Mouse (Mus musculus) retina, embryonic 14.5 days (tissue): ENCODE measurements around the gene Dnah7c.
"Not testable (repeated sequence)": the region's sequence is repeated elsewhere in the genome, so short reads cannot be mapped to it uniquely, and the experiment has no call there.

Experiments used
- DNase-seq: peaks from one replicate; pipeline ENCODE4 v3.0.0-alpha.2; 2015; ENCODE audit warnings: low spot score

The Dnah7c gene

GRCm38 (mm10) chr1:46729731-46730130 lies 304.3 kb downstream of the Dnah7c start:
- DNase-seq: not testable (repeated sequence)

GRCm38 (mm10) chr1:46733405-46734106 lies 308.2 kb downstream of the Dnah7c start:
- DNase-seq: peak; percentile 19

DNA sequence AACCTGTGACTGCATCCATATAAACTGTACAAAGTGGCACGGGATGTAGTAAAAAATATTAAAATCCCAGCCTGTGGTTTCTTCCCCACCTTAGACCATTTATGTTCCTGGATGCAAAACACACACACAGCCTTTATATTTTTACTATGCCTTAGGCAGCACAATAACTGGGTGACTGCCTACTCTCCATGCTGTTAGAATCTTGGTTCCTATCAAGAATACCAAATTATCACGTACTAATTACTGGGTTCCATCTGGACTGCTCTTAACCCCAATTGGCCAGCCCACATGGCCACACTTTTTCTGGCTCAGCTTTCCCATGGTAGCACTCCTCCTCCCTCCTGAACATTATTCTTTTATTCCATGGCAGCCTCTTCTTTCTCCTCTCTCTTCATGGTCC lies 309.1 kb downstream of the Dnah7c start:
- not testable (repeated sequence) for DNase-seq

DNA sequence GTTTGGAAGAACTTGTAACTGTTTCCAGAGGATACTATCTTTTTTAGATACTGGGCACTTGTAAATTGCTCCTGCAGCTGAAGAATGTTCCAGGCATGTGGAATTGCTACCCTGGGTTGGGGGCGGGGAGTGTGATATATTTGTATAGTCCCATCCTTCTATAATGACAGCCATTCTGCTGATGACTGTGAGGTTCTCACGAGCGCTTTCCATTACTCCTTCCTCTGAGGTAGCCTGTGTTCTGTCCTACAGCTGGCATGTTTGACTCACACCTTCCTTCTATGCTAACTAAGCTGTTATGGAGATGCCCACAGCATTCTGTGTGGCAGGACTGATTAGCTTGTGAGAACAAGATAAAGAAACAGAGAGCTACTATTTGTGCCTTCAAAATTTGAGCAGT lies 339.2 kb downstream of the Dnah7c start:
- DNase-seq: not testable (repeated sequence)

GRCm38 (mm10) chr1:46769318-46769717 lies 343.9 kb downstream of the Dnah7c start:
- DNase-seq: not testable (repeated sequence)

- DNase-seq: not testable (repeated sequence)
Observed at GRCm38 (mm10) chr1:46770077-46770695, 344.8 kb downstream of the Dnah7c start.

DNA sequence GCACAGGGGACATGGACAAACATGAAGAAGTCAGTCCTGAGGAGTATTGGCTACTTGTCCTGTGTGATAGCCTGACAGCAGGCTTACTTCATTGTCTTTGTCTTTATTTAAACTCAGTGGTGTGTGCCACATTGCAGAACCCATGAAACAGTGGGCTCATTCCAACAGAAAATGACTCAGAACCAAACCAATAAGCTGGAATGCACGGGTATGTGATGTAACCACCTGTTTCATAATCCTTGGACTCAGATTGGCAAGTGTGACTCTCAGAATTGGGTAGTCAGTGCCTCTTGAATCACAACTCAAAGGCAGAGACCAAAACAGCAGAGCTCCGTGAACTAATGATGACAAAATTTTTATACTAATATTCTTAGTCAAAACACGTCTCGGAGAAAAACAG lies 356.8 kb downstream of the Dnah7c start:
- DNase-seq: not testable (repeated sequence)

GRCm38 (mm10) chr1:46805074-46805473 lies 379.7 kb downstream of the Dnah7c start:
- DNase-seq: no peak

DNA sequence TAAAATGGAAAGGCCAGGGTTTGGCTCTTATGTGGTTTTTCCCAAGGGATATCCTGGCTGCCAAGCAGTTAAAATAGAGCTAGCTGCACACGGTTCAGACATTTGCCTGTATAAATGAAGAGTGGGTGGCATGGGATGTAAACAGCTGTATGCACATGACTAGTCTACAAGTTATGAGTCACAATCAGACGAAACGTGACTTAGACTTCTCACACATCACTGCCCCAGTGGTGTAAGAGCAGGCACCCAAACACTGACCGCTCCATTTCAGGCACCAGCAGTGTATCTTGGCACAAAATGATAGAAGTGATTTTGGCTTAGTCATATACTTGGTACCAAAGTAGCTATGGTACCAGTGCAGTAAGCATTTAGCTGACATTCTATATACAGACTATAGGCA lies 383.2 kb downstream of the Dnah7c start:
- not testable (repeated sequence) for DNase-seq

DNA sequence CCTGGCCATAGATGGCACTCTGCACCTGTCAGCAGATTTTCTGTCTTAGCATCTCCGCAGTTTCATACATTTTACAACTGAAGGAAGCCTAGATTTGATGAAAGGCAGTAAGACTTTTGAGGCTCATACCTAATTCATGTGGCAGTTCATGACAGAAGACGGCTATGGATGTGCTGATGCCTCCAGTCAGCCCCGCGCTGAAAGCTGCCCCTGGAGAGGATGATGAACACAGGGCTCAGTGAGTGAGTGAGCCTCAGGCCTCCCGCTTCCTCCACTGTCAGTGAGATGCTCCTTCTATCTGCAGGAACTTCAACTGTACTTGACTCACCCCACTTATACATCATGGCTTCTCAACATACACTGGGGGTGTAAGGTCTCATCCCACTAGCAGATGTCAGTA lies 392.5 kb downstream of the Dnah7c start:
- DNase-seq: no peak

GRCm38 (mm10) chr1:46822256-46822972 lies 397.0 kb downstream of the Dnah7c start:
- no peak for DNase-seq

GRCm38 (mm10) chr1:46830066-46830843 lies 404.9 kb downstream of the Dnah7c start:
- peak; percentile 82 for DNase-seq

GRCm38 (mm10) chr1:46831927-46832326 lies 406.5 kb downstream of the Dnah7c start:
- no peak for DNase-seq

DNA sequence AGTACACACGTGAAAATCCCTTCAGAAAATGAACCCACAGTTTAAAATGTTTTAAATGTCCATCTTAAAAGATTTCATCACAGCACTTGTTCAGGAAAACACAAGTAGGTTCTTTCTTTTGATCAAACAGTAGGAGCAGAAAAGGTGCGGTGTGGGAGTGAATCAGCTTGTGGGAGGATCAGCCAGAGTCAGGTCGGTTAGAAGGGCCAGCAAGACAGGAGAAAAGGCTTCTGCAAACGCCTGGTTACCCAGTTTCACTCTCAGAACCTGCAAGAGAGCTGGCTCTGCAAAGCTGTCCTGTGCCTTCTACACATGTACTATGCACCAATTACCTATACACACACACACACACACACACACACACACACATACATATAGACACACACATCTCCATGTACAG lies 418.0 kb downstream of the Dnah7c start:
- DNase-seq: no peak

DNA sequence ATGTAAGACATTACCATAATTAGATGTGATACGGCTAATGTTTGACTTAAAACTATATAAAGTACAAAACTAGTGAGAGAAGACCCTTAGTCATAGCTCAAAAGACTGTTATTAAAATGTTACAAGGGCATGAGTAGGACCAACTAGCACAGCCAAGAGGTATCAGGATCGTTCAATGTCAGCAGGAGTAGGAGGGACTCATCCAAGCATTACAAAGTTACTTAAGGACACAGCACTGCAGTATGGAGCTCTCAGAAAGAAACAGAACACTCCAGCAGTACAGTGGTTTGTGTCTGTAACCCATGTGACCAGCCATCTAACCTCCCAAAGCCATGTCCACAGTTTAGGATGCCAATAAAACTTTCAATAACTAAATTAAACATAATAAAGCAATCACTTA lies 418.9 kb downstream of the Dnah7c start:
- peak; percentile 58 for DNase-seq

DNA sequence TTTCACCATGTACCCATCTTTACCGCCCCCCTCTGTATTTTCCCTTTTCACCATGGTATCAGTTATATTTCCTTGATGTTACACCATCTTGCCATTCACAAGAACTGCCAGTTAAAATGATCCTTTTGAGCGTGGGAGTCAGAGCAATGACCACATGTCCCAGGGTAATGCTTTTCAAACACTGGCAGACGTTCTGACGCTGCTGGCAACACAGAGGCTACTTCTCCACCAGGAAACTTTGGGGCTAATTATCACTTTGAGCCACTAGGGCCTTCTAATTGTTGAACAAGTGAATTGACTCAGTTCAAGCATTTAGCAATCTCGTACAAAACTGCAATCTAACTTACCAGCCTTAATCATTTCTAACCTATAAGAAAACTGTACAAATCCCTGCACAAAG lies 419.8 kb downstream of the Dnah7c start:
- DNase-seq: no peak

DNA sequence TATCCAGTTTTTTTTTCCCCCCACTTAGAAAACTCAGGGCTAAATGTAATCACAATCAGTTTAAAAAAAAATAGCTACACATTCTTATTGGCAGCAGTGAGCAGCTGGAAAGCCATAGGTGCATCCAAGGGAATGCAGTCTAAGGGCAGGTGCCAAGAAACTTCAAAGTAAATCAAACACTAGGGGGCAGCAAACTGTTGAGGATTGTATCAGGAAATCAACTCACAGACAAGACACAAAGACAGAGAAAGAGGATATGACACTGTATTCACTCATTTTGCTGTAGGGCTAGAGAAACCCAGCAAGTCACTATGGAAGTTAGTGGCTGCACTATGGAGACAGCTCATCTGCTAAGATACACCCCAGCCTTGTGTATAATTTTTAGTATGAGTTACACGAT lies 424.4 kb downstream of the Dnah7c start:
- peak; percentile 95 for DNase-seq

- DNase-seq: no peak
Observed at GRCm38 (mm10) chr1:46851586-46851985, 426.2 kb downstream of the Dnah7c start.

GRCm38 (mm10) chr1:46852216-46852599 lies 426.8 kb downstream of the Dnah7c start:
- no peak for DNase-seq

DNA sequence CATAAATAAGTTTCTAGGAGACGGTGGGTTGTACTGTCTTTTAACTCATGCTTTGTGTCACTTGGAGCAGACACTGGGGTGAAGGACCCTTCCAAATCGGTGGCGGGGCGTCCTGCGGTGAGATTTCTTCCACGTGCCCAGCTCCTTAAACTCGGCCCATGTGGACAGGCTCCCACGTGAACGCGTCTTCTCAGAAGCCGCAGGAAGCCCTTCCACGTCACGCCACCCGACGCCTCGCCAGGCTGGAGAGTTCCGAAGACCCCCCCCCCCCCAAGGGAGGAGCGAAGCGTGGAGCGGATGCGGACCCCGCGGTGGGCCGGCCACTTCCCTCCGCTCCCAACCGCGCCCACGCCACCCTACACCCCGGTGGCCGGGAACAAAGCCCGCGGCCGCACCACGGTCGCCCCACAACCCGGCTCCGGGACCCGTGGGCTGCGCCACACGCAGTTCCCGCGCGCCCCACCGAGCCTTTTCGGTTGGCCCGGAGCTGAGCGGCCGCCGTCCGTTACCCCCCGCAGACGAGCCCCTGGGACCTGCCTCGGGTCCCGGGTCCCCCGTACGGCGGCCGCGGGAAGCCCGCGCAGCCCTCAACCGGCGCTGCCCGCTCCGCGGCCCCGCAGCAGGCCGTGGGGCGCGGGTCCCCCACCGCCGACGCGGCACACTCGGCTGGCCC lies 427.3 kb downstream of the Dnah7c start:
- DNase-seq: peak; percentile 76

DNA sequence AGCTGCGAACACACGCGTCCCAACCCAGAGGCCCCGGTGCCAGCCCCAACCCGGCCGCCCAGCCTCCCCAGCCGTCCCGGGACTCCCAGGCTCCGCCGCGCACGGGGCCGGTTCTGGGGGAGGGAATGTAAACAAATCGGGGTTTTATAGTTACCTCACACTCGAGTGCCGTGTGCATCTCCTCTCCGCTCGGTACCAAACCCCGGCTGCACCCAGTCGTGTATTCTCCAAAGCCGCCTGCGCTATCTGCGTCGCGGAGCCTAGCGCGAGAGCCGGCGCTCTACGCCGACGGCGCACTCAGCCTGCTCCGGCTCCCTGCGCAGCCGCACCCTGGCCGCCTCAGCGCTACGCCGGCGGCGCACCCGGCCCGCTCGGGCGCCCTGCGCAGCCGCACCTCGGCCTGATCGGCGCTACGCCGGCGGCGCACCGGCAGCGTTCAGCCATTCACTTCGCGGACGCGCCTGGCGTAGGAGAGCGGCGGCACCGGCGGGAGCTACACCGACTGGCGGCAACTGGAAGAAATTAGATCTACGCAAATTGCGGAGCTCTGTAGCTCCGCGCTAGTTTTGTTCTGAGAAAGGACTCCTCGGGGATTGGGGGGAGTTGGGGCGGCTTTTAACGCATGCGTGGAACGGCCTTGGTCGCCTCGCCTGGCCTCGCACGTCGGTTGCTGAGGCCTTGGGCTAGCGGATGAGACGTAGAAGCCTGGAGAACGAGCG lies 428.1 kb downstream of the Dnah7c start:
- peak; percentile 99 for DNase-seq
